Mouse (Mus musculus): ENCODE results near the gene Myg1. TPM values are rescaled to one million over a fixed set of nuclear protein-coding genes. Genes with fewer than 3 reads are reported as not detected.

The Myg1 gene
- polyA plus RNA-seq, 1 experiment from 2014 or later: 116 TPM

DNA sequence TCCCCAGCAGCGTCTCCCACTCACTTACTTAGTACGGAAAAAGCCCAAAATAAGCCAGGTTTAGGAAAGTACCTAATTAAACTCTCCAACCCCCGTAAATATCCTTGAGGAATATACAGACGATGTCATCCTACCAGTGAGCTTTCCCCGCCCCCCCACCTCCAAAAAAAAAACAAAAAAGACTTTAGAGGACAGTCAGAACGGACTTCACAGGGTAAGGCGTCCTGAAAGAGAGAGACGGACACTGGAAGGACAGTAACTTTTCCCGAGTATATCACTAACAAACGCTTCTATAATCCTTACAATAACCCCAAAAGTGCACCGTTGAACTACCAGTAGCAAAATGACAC, 19.4 kb downstream of the Myg1 start:
- H3K27ac ChIP-seq: no peak overlapping the region
- WGBS: 12% methylated on average over 11 of the region's 11 CpGs
- no peak; the same call in 1 of the 2 replicates for ATAC-seq

DNA sequence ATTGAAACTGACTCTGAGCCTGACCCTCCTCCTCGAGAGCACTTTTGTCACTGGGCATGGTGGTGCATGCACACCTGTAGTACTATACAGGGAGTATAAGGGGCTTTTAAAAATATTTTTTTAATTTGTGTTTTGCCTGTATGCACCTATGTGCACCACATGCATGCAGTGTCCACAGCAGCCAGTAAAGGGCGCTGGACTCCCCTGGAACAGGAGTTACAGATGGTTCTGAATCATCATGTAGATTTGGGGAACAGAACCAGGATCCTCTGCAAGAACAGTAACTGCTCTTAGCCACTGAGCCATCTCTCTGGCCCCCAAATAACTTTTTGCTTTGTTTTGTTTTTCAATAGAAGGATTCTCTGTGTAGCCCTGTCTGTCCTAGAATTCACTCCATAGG, 20.7 kb downstream of the Myg1 start:
- H3K27ac ChIP-seq: no peak overlapping the region
- no peak for ATAC-seq
- H3K9me3 ChIP-seq (replicated peaks): no peaks in the 10 kb centered on the region
- WGBS: 55% methylated on average over 2 of the region's 2 CpGs
- H3K4me2 ChIP-seq: no peak overlapping the region
- H3K4me1 ChIP-seq: peaks cover 22% of the 10 kb centered on the region
- no peak overlapping the region for H3K9ac ChIP-seq
- H3K27me3 ChIP-seq: peaks cover 17% of the 10 kb centered on the region
- H3K36me3 ChIP-seq (ENCODE audit: poor library complexity, severe bottlenecking): peaks cover 2% of the 10 kb centered on the region; the same call in 1 of the 2 replicates
- H3K4me3 ChIP-seq: no peak overlapping the region

More for the DNA sequence above, 19.4 kb downstream of the Myg1 start:
- H3K4me2 ChIP-seq: peak overlapping the region; percentile 89
- H3K9me3 ChIP-seq (replicated peaks): no peaks in the 10 kb centered on the region
- H3K9ac ChIP-seq: peak overlapping the region; percentile 90
- H3K4me3 ChIP-seq: peak overlapping the region; percentile 81
- H3K4me1 ChIP-seq: peaks cover 19% of the 10 kb centered on the region
- peaks cover 15% of the 10 kb centered on the region for H3K36me3 ChIP-seq (ENCODE audit: poor library complexity, severe bottlenecking)
- H3K27me3 ChIP-seq: peaks cover 5% of the 10 kb centered on the region

DNA sequence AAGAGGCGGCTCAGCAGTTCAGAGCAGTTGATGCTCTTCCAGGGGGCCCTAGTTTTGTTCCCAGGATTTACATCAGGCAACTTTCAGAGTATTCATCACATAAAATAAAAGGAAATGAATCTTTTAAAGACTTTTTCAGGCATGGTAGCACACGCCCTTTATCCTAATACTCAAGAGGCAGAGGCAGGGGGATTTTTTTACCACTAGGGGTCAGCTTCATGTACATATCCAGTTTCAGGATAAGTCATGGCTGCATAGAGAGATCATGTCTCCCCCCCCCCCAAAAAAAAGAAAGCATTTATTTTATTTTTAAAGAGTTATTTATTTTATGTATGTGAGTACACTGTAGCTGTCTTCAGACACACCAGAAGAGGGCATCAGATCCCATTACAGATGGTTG, 22.5 kb downstream of the Myg1 start:
- Histone ChIP-seq H3K9me3 (replicated peaks) (no peaks in the 10 kb centered on the region), H3K36me3 (ENCODE audit: poor library complexity, severe bottlenecking) (no peaks in the 10 kb centered on the region), H3K4me2 (no peak overlapping the region), H3K27ac (no peak overlapping the region), H3K9ac (no peak overlapping the region), H3K4me1 (peaks cover 31% of the 10 kb centered on the region), H3K27me3 (peaks cover 35% of the 10 kb centered on the region), H3K4me3 (no peak overlapping the region)
- WGBS: 76% methylated on average over 2 of the region's 2 CpGs
- no peak for ATAC-seq

DNA sequence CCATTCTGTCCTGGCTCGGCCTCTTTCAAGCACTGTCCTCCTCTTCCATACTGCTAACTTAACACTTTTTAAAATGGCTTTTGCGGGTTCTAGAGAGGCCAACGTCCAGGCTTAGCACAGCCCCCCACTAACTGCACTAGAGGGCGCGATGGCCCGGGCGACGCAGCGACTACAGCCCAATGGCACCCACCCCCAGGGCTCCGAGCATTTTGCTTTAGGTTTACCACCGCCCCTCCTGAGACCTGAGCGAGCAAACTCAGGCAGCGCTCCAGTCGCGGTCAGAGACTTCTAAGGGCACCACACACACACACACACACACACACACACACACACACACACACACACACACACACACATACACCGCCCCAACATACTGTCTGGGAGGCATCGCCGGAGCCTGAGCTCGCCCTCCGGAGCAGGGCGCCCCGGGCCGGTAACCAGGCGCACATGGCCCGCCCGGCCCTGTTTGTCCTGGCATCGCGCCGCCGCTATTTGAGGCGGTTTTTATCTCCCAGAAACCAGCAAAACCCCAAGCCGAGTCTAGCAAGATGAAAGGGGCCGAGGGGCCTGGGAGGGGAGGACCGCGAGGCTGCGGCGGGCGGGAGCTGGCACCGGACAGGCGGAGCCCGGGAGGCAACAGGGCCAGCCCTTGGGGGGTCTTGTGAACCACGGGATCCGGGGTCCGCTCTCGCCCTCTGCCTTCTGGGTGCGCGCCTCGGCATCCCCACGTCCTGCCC, 23.8 kb downstream of the Myg1 start:
- under 1% methylated on average over 45 of the region's 49 CpGs for WGBS

DNA sequence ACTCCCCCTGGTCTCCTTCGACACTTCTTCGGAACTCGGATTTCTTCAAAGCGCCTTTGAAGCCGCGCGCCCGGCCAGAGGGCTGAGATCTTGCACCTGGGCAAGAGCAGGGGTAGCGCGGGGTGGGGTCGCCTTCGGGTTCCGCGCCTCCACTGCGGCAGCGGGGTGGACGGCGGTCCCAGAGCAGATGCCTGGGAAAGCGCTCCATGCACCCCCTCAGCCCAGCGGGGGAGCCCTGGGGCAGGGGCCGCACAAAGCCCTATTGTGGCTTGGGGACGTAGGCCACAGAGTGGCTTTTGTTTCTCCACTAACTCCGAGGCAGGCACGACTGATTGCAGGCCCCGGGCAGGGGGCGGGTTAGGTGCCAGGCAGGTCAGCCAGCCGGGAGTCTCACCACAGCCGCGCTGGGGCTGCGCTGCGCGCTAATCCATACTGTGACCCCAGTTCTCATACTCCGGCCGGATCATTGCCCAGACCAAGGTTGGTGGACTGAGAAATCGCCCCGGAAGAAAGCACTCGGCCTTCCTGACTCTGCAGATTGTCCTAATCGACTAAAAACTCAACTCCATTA, 24.4 kb downstream of the Myg1 start:
- WGBS: 2% methylated on average over 38 of the region's 38 CpGs
- H3K4me1 ChIP-seq: peaks cover 23% of the 10 kb centered on the region
- H3K9ac ChIP-seq: peak overlapping the region; percentile 74
- H3K4me3 ChIP-seq: peak overlapping the region; percentile 55
- H3K27ac ChIP-seq: peak overlapping the region; percentile 57; the same call in 1 of the 2 replicates
- ATAC-seq: peak; percentile 43
- no peaks in the 10 kb centered on the region for H3K9me3 ChIP-seq (replicated peaks)
- H3K36me3 ChIP-seq (ENCODE audit: poor library complexity, severe bottlenecking): no peaks in the 10 kb centered on the region
- H3K4me2 ChIP-seq: peak overlapping the region; percentile 89
- H3K27me3 ChIP-seq: peaks cover 49% of the 10 kb centered on the region

More for the DNA sequence above, 23.8 kb downstream of the Myg1 start:
- Histone ChIP-seq H3K4me1 (peaks cover 24% of the 10 kb centered on the region), H3K4me2 (peak overlapping the region; percentile 89), H3K27me3 (peaks cover 48% of the 10 kb centered on the region), H3K9me3 (replicated peaks) (no peaks in the 10 kb centered on the region), H3K27ac (peak overlapping the region; percentile 57), H3K9ac (peak overlapping the region; percentile 74), H3K4me3 (peak overlapping the region; percentile 55), H3K36me3 (ENCODE audit: poor library complexity, severe bottlenecking) (no peaks in the 10 kb centered on the region)
- peak; percentile 65 for ATAC-seq

DNA sequence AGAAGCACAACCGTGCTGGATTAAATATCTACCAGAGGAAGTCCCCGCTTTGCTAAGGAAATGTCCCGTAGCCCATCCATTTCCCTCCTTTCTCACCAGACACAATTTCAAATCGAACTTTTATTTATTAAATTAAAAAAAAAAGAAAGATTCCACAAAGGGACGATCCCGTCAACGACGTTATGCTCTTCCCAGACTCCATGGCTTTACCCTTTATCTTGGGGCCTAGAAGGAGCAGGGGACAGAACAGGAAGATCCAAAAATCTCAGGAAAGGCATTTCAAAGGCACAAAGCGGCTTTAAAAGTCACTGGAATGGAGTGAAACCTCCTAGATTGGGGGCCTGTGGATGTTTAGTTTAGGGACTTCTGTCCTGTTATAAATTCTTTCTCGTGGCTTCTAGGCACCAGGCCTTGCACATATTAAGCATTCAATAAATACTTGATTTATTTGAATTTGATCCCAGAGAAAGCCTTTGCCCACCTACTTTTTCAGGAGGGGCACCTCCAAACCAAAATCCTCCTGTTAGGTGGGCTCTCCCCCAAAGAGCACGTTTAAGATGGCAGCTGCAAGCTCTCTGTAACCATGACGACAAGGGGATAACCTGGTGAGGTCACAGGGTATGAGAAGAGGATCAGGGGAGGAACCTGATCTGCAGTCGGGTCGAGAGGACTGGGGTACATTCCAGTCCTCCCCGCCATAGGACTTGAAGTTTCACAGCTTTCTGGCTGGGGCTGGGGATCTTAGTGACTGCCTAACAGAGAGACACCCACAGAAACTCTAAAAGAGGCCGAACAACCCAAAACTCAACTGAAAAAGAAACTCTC, 25.2 kb downstream of the Myg1 start:
- Histone ChIP-seq H3K4me1 (peaks cover 20% of the 10 kb centered on the region), H3K9ac (no peak overlapping the region), H3K4me2 (peak overlapping the region; percentile 89; the same call in 1 of the 2 replicates), H3K4me3 (peak overlapping the region; percentile 55; the same call in 1 of the 2 replicates), H3K27ac (no peak overlapping the region), H3K9me3 (replicated peaks) (no peaks in the 10 kb centered on the region), H3K36me3 (ENCODE audit: poor library complexity, severe bottlenecking) (no peaks in the 10 kb centered on the region), H3K27me3 (peaks cover 49% of the 10 kb centered on the region)
- ATAC-seq: no peak
- 31% methylated on average over 16 of the region's 16 CpGs for WGBS

DNA sequence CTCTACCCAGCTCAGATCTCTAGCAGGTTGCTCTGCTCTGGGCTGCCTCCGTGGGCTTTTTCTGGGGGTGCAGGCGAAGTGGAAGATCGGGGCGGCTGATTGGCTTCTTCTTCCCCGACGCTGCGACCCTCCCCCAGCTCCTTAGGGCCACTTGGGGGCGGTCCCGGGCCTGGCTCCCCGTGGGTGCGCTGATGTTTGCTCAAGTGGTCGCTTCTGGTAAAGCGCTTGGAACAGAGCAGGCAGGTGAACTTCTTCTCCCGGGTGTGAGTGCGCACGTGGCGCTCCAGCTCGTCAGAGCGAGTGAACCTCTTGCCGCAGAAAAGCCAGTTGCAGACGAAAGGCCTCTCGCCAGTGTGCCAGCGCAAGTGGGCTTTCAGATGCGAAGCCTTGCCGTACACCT, 26.6 kb downstream of the Myg1 start:
- Histone ChIP-seq H3K27me3 (peaks cover 60% of the 10 kb centered on the region), H3K36me3 (ENCODE audit: poor library complexity, severe bottlenecking) (no peaks in the 10 kb centered on the region), H3K27ac (no peak overlapping the region), H3K9me3 (replicated peaks) (no peaks in the 10 kb centered on the region), H3K9ac (peak overlapping the region; percentile 34), H3K4me2 (peak overlapping the region; percentile 43), H3K4me1 (peaks cover 20% of the 10 kb centered on the region), H3K4me3 (peak overlapping the region; percentile 23)
- WGBS: 3% methylated on average over 25 of the region's 25 CpGs
- no peak for ATAC-seq

DNA sequence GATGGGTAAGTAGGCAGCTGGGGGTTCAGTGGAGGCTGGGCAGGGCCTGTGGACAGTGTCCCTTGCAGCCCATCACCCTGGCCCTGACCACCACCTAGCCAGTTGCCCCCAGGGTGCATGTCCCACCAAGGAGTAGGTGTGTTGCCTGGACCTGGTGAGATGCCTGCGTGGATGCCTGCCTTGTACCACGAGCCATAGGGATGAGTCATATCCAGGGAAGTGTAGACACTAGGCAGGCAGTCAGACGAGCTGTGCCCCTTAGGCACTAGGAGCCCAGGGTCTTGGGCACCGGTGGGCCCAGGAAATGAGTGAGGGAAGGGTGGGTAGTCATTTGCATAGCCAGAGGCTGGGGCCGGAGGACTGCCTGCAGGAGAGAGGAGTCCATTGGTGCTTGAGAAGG, 27.3 kb downstream of the Myg1 start:
- Histone ChIP-seq H3K4me1 (peaks cover 20% of the 10 kb centered on the region), H3K36me3 (ENCODE audit: poor library complexity, severe bottlenecking) (no peaks in the 10 kb centered on the region), H3K27ac (no peak overlapping the region), H3K27me3 (peaks cover 67% of the 10 kb centered on the region), H3K4me2 (no peak overlapping the region; the same call in 1 of the 2 replicates), H3K9me3 (replicated peaks) (no peaks in the 10 kb centered on the region), H3K4me3 (no peak overlapping the region), H3K9ac (no peak overlapping the region)
- 26% methylated on average over 5 of the region's 5 CpGs for WGBS
- ATAC-seq: no peak

DNA sequence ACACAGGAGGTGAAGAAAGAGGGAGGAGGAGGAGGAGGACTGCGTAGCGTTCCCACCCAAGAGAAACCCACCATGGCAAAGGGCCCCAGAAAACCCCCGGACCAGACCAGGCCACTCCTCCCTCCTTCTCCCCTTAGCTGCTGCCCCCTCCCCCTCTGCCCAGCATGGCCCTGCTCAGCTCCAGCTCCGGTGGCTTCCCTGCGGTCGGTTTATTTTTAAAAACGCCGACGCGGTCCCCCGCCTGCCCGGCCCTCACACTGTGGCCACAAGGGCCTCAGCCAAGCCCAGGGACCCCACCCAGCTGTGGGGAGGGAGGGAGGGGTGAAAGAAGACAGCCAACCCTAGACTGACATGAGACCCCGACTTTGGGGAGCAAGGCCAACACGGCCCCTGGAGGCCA, 31.1 kb downstream of the Myg1 start:
- H3K4me2 ChIP-seq: peak overlapping the region; percentile 15; the same call in 1 of the 2 replicates
- no peak overlapping the region for H3K27ac ChIP-seq
- peaks cover 15% of the 10 kb centered on the region for H3K4me1 ChIP-seq
- peaks cover 76% of the 10 kb centered on the region for H3K27me3 ChIP-seq
- H3K4me3 ChIP-seq: no peak overlapping the region
- no peak overlapping the region for H3K9ac ChIP-seq
- ATAC-seq: no peak
- WGBS: 9% methylated on average over 14 of the region's 14 CpGs
- no peaks in the 10 kb centered on the region for H3K9me3 ChIP-seq (replicated peaks)
- no peaks in the 10 kb centered on the region for H3K36me3 ChIP-seq (ENCODE audit: poor library complexity, severe bottlenecking)

DNA sequence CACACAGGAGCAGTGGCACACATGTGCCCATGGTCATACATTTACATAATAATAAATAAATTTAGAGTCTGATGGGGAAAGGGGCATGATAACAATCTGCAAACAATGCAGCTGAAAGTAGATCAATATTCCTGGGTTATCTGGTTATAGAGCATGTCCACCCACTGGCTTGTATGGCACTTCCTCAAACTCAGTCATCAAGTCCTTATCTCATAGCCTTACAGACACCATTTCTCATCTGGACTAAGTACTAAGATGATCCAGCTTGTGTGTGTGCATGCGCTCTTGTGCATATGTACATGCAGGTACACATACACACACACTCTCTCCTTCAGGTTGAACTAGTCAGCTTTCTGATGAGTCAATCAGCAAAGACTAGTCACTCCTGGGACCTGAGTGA, 33.2 kb downstream of the Myg1 start:
- peaks cover 60% of the 10 kb centered on the region for H3K27me3 ChIP-seq
- WGBS: 97% methylated on average over 1 of the region's 1 CpGs

DNA sequence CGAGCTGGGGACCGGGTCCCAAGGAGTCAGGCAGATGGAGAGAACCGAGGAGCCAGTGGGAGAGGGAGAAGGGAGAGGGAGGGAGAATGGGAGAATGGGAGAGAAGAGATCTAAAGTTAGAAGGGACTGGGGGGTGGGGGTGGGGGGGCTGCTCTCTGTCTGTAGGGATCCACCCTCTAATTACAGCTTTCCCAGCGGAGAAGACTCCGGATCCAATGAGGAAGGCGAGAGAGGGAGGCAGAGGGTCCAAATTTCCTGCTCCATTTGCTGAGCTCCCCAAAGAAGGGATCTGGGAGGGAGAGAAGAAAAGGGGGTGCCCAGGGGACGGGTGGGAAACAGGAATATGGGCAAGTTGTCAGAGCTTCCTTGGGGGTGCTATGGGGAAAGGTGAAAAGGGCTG, 34.7 kb downstream of the Myg1 start:
- Histone ChIP-seq H3K27me3 (peaks cover 67% of the 10 kb centered on the region), H3K4me3 (peak overlapping the region; percentile 26; the same call in 1 of the 2 replicates), H3K27ac (no peak overlapping the region), H3K4me1 (peaks cover 6% of the 10 kb centered on the region), H3K4me2 (peak overlapping the region; percentile 54), H3K9me3 (replicated peaks) (no peaks in the 10 kb centered on the region), H3K36me3 (ENCODE audit: poor library complexity, severe bottlenecking) (no peaks in the 10 kb centered on the region), H3K9ac (peak overlapping the region; percentile 53)
- WGBS: 4% methylated on average over 7 of the region's 7 CpGs
- ATAC-seq: no peak

More for the DNA sequence above, 33.2 kb downstream of the Myg1 start:
- Histone ChIP-seq H3K9me3 (replicated peaks) (no peaks in the 10 kb centered on the region), H3K9ac (no peak overlapping the region), H3K4me2 (no peak overlapping the region), H3K4me3 (no peak overlapping the region), H3K36me3 (ENCODE audit: poor library complexity, severe bottlenecking) (no peaks in the 10 kb centered on the region), H3K27ac (no peak overlapping the region), H3K4me1 (peaks cover 6% of the 10 kb centered on the region)
- ATAC-seq: no peak
